Mouse (Mus musculus) c-Kit-positive CD71-negative TER-119-negative erythroid progenitor cells, embryonic 14.5 days (primary cell): Measurements from ENCODE around the gene Bpgm.

ENCODE experiments used
- DNase-seq: peaks from one replicate; pipeline ENCODE4 v3.0.0-alpha.2; 2013; ENCODE audit warnings: low read depth

Bpgm gene

GRCm38 (mm10) chr6:34475974-34476794 lies at the start of gene Bpgm:
TSS of gene Bpgm (plus strand) at chr6:34476207.
- DNase-seq, result peak; percentile 96

GRCm38 (mm10) chr6:34439006-34439405 lies 37.0 kb upstream of the Bpgm start:
- DNase-seq, result no peak

- DNase-seq, result no peak
Observed at GRCm38 (mm10) chr6:34441556-34442257, 34.3 kb upstream of the Bpgm start.

GRCm38 (mm10) chr6:34443791-34444190 lies 32.2 kb upstream of the Bpgm start:
- no peak for DNase-seq

- peak; percentile 62 for DNase-seq
Observed at GRCm38 (mm10) chr6:34447961-34448360, 28.0 kb upstream of the Bpgm start.

- DNase-seq, result no peak
Observed at GRCm38 (mm10) chr6:34448696-34449095, 27.3 kb upstream of the Bpgm start.

GRCm38 (mm10) chr6:34452963-34453770 lies 22.8 kb upstream of the Bpgm start:
- no peak for DNase-seq

GRCm38 (mm10) chr6:34459456-34459855 lies 16.6 kb upstream of the Bpgm start:
- no peak for DNase-seq

GRCm38 (mm10) chr6:34460651-34461050 lies 15.4 kb upstream of the Bpgm start:
- no peak for DNase-seq

- no peak for DNase-seq
Observed at GRCm38 (mm10) chr6:34463582-34463981, 12.4 kb upstream of the Bpgm start.

GRCm38 (mm10) chr6:34471434-34472110 lies 4.4 kb upstream of the Bpgm start:
- DNase-seq, result peak; percentile 43

GRCm38 (mm10) chr6:34473346-34473745 lies 2.7 kb upstream of the Bpgm start:
- no peak for DNase-seq

GRCm38 (mm10) chr6:34474031-34474430 lies 2.0 kb upstream of the Bpgm start:
- DNase-seq, result no peak

GRCm38 (mm10) chr6:34475391-34475790 lies 616 bp upstream of the Bpgm start:
- DNase-seq, result no peak

- DNase-seq, result no peak
Observed at GRCm38 (mm10) chr6:34478036-34478435, 2.0 kb downstream of the Bpgm start.

GRCm38 (mm10) chr6:34478677-34479360 lies 2.8 kb downstream of the Bpgm start:
- no peak for DNase-seq

- DNase-seq, result no peak
Observed at GRCm38 (mm10) chr6:34479531-34479930, 3.5 kb downstream of the Bpgm start.

GRCm38 (mm10) chr6:34480749-34481148 lies 4.7 kb downstream of the Bpgm start:
- DNase-seq, result no peak

GRCm38 (mm10) chr6:34481349-34481748 lies 5.3 kb downstream of the Bpgm start:
- no peak for DNase-seq

- no peak for DNase-seq
Observed at GRCm38 (mm10) chr6:34482842-34483241, 6.8 kb downstream of the Bpgm start.

GRCm38 (mm10) chr6:34483390-34483789 lies 7.4 kb downstream of the Bpgm start:
- no peak for DNase-seq
